Mouse (Mus musculus) layer of hippocampus, postnatal 36 days (tissue): ENCODE results near the gene Arrb1. TPM values are rescaled to one million over a fixed set of nuclear protein-coding genes. Genes with fewer than 3 reads are reported as not detected.

Experiments used
- DNase-seq, 2 experiments: peaks; one replicate each; pipeline ENCODE4 v3.0.0; 2022
- microRNA-seq, 2 experiments: library from miRNA; unstranded; fragments of <30 nt; microRNA quantifications; one replicate each; pipeline ENCODE4 v1.2.0; 2021
- total RNA-seq, 2 experiments: library from RNA; stranded (reverse); gene quantifications; 2 replicates each; pipeline ENCODE4 v1.2.3; 2021

The Arrb1 gene
- total RNA-seq, 2 experiments from 2014 or later: 131 to 145 TPM

DNA sequence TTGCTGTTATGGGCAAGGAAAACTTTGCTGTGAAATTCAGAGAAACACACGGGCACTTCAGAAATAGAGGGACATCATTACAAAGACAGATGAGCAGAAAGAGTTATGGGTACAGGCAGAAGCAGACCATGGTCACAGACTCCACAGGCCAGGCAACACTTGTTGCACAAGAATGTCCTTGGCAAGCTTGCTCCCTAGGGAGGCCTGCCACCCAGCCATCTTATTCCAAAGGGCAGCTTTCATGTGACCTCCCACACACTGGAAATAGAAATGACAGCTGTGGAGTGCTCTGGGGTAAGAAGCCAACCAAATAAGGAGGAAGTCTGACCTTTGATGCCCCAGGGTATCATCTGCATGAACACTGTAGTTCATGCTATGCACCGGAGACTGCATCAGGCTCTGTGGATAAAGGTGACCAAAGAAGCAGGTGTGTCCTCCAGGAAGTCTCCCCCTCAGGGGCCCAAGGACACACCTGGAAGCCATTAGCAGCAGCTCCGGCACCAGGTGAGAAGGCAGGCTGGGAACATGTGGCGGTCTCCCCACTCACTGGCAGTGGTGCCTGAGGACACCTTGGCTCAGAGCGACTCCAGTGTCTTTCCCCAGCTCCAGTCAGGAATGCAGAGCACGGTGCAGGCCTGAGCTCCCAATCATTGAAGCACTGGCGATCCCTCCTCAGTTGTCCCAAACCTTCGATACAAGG lies 98.8 kb downstream of the Arrb1 start:
- no peak for DNase-seq

DNA sequence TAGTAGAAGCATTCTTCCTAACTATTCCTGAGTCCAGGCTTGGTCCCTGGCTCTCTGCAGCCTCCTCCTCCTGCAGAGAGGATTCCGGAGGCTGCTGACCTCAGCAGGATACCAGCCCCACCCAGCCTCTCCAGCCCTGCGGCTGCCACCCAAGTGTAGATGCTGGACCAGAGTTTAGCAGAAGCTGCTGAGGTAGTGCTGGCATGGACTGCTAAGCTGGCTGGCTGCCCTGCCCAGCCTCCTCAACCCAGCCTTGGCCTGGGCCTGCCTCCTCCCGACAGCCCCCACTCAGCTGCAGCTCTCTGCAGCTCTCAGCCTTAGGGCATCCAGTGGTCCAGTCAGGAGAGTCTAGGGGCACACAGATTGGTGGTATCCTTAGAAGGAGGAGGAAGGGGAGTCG lies 106.0 kb downstream of the Arrb1 start:
- no peak for DNase-seq

DNA sequence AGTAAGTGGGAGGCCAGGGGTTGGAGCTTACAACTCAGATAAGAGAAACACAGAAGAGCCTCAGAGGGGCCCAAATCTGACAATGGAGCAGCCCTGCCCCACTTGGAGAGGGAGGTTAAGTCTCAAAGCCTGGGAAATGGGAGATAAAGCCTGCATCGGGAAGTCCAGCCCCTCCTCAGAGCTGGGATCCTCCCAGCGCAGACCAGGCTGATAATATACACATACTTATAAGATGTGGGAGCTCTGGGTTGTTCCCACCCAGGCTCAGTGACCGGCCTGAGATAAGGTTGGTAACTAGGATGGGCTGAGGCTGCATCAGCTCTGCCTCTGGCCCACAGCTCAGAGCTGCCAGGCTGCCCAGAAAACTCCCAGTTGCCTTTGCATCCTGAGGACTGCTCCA lies 106.8 kb downstream of the Arrb1 start:
- DNase-seq: no peak

DNA sequence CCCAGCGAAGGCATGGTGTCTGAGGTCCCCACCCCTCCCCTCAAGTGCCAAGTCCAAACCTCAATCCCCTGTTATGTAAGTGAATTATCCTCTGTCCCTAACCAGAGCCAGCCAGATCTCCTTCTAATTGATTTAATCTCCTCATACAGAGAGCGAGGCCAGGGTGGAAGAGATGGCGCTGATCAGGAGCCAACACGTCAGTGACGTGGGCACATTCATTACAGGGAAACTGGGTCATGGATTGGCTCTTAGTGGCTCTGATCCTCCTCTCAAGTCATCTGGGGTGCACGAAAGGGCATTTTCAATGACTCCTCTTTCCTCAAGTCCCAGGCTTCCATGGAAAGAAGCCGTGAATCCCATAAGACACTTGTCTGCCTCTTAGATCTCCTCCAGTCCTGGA lies 109.4 kb downstream of the Arrb1 start:
- no peak for DNase-seq

DNA sequence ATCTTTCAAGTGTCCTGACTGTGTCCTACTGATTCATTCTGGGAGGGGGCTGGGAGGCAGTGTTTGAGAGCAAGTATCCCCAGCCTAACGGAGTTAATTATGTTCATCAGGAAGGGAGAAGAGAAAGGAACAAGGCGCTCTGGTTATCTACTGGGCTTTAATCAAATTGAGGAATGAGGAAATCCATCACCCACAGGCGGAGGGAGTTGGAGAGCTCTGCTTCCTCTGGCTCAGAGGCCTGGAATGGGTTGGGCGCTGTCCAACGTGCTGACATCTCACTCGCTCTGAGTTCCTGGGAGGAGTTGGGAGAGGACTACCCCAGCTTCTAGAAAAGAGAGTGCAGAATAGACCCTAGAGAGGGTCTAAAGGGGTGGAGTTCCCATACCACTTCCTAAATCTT lies 113.4 kb downstream of the Arrb1 start:
- DNase-seq: no peak

DNA sequence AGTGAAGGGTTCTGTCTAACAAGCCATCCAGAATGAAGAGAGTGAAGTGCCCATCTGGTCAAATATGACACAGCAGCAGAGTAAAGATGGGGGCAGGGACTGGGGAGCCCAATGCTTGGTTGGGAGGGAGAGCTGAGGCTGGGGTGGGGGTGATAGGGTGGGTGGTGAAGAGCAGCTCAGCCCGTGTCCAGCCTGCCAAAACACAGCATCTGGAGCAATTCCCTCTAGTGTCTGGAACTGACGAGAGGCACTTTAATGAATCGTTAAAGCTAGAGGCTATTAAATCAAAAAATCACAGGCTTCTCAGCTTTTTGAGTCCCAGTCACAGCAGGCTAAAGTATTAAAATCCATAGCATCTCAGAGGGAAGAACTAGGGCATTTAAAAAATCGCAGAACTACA lies 114.3 kb downstream of the Arrb1 start:
- DNase-seq: no peak

DNA sequence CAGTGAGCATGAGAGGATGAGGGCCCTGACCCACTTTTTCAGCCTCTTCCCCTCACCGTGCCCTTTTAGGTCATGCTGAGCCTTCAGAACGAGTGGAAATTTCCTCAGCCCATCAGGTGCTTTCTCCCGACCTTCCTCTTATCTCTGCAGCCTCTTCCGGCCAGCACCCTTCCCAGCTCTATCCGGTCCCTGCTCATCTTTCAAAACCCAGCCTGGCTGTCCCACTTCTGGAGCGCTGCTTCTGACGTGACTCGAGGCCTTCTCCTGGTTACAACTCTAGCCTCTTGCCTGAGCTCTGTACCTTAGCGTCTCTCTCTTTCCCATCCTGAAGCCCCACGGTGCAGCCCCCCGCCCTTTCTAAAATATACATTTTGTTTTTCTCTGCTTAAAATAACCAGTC lies 119.0 kb downstream of the Arrb1 start:
- no peak for DNase-seq

Small RNA genes within 50 kb of the gene (microRNA-seq; reads per million reads assigned to microRNA genes)
- 514 to 585 reads per million in 2 experiments for gene Mir326

Other genes with a start within 250 kb of the Arrb1 start
- 10 to 100 TPM; 25.7 to 34.6 TPM for gene Serpinh1, start 182.2 kb upstream of the Arrb1 start, total RNA-seq
- 10 to 100 TPM; 19.1 to 19.9 TPM for gene Gdpd5, start 154.1 kb upstream of the Arrb1 start, total RNA-seq
- 1 to 10 TPM; 1.9 to 3.9 TPM for gene Klhl35, start 69.5 kb upstream of the Arrb1 start, total RNA-seq
- gene Rps3, start 51.7 kb upstream of the Arrb1 start, total RNA-seq: 100 to 1,000 TPM; 250 to 259 TPM
- gene Tpbgl, start 91.6 kb downstream of the Arrb1 start, total RNA-seq: 1 to 10 TPM; 5.3 to 6.0 TPM
- 10 to 100 TPM; 10.4 to 13.7 TPM for gene Slco2b1, start 175.9 kb downstream of the Arrb1 start, total RNA-seq
- under 1 TPM in 1 of 2 experiments, not detected in 1; 0.62 TPM for gene Olfr520, start 194.8 kb downstream of the Arrb1 start, total RNA-seq
- gene Olfr521, start 228.0 kb downstream of the Arrb1 start, total RNA-seq: not detected